Mouse (Mus musculus) heart, embryonic 15.5 days (tissue): ENCODE measurements at regions not wholly inside any gene's neighbourhood (a gene's known extent, or its start where the extent isn't known, plus 50 kb on each side); places are given as distances from the start of the nearest gene placed in this dataset.

Experiments
- ATAC-seq: fragments of 200-750 bp; cut with Nextera tagmentation; replicated peaks from 2 replicates; pipeline ENCODE4 v1.8.0; 2017; ENCODE audit warnings: low read depth, moderate TSS enrichment; ENCODE audit not compliant: insufficient number of reproducible peaks, insufficient read depth, low FRiP score
- H3K27ac ChIP-seq: fragments of 300-500 bp; sonication (generic); 2 replicates; pipeline ENCODE4 v1.5.1; 2015; ENCODE audit warnings: mild to moderate bottlenecking, inconsistent platforms
- H3K27me3 ChIP-seq: fragments of 300-500 bp; sonication (generic); 2 replicates; pipeline ENCODE4 v1.6.1; 2015; ENCODE audit warnings: inconsistent platforms
- H3K36me3 ChIP-seq: fragments of 300-500 bp; sonication (generic); 2 replicates; pipeline ENCODE4 v1.6.1; 2015; ENCODE audit warnings: mild to moderate bottlenecking, inconsistent platforms
- H3K4me1 ChIP-seq: fragments of 300-500 bp; sonication (generic); replicated peaks from 2 replicates; pipeline ENCODE4 v1.6.1; 2015; ENCODE audit warnings: inconsistent platforms
- H3K4me2 ChIP-seq: fragments of 300-500 bp; sonication (generic); 2 replicates; pipeline ENCODE4 v1.6.1; 2015; ENCODE audit warnings: inconsistent platforms, mild to moderate bottlenecking, moderate library complexity
- H3K4me3 ChIP-seq: fragments of 300-500 bp; sonication (generic); 2 replicates; pipeline ENCODE4 v1.5.1; 2015; ENCODE audit warnings: mild to moderate bottlenecking, inconsistent platforms
- H3K9ac ChIP-seq: fragments of 300-500 bp; sonication (generic); 2 replicates; pipeline ENCODE4 v1.6.1; 2015; ENCODE audit warnings: mild to moderate bottlenecking, inconsistent platforms
- H3K9me3 ChIP-seq: fragments of 300-500 bp; sonication (generic); replicated peaks from 2 replicates; pipeline ENCODE4 v1.6.1; 2016; ENCODE audit warnings: inconsistent platforms
- WGBS: fragments of 180-500 bp; shearing (Covaris S2); methylation state at CpG from one replicate; pipeline ENCODE4 v1.1.7; 2015; ENCODE audit warnings: mixed read lengths; 5-methylcytosine and 5-hydroxymethylcytosine counted together

GRCm38 (mm10) chr1:81950140-81950550, 282.8 kb upstream of the Gm9747 start:
- no peak for ATAC-seq
- Histone ChIP-seq H3K4me2 (no peak overlapping the region), H3K27me3 (no peaks in the 10 kb centered on the region), H3K9me3 (no peaks in the 10 kb centered on the region), H3K27ac (no peak overlapping the region), H3K4me3 (no peak overlapping the region), H3K4me1 (peaks cover 9% of the 10 kb centered on the region; the same call in 1 of the 2 replicates), H3K36me3 (no peaks in the 10 kb centered on the region), H3K9ac (no peak overlapping the region)
- WGBS: 18% methylated on average over 3 of the region's 3 CpGs

- no peak for ATAC-seq
- WGBS: 67% methylated on average over 1 of the region's 1 CpGs
Measured at GRCm38 (mm10) chr1:81950853-81951252, 282.1 kb upstream of the Gm9747 start.

DNA sequence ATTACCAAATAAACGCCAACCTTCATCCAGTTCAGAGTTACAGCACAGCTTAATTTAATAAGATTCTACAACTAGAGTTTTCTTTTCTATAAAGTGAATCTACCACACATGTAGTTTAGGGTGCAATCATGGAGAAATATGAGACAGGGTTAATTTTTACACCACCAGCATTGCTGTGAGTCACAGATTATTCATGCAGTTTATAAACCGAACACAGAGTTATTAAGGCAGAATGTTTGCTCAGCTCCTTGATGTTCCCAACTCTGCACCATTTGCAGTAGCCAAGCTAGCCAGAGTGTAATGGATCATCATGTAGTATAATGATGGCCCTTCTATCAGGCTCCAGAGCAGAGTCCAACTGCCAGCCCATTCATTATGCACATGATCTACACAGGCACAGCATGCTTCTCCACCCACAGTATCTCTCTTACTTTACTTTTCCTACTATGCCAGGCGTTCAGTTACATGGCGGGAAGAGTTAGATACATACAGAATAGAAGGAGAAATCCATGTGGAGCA, 281.4 kb upstream of the Gm9747 start:
- Histone ChIP-seq H3K4me3 (no peak overlapping the region), H3K9me3 (no peaks in the 10 kb centered on the region), H3K9ac (no peak overlapping the region), H3K4me2 (no peak overlapping the region), H3K27me3 (no peaks in the 10 kb centered on the region), H3K27ac (no peak overlapping the region), H3K36me3 (no peaks in the 10 kb centered on the region), H3K4me1 (peaks cover 9% of the 10 kb centered on the region; the same call in 1 of the 2 replicates)
- WGBS: 83% methylated on average over 4 of the region's 4 CpGs
- ATAC-seq: no peak

More at GRCm38 (mm10) chr1:81950853-81951252, 282.1 kb upstream of the Gm9747 start:
- Histone ChIP-seq H3K27me3 (no peaks in the 10 kb centered on the region), H3K9ac (no peak overlapping the region), H3K9me3 (no peaks in the 10 kb centered on the region), H3K4me2 (no peak overlapping the region), H3K4me1 (peaks cover 9% of the 10 kb centered on the region; the same call in 1 of the 2 replicates), H3K36me3 (no peaks in the 10 kb centered on the region), H3K4me3 (no peak overlapping the region), H3K27ac (no peak overlapping the region)

- no peaks in the 10 kb centered on the region for H3K36me3 ChIP-seq
- 79% methylated on average over 3 of the region's 3 CpGs for WGBS
- peaks cover 9% of the 10 kb centered on the region; the same call in 1 of the 2 replicates for H3K4me1 ChIP-seq
- ATAC-seq: no peak
- H3K4me3 ChIP-seq: no peak overlapping the region
- no peaks in the 10 kb centered on the region for H3K27me3 ChIP-seq
- no peaks in the 10 kb centered on the region for H3K9me3 ChIP-seq
- H3K27ac ChIP-seq: no peak overlapping the region
- no peak overlapping the region for H3K4me2 ChIP-seq
- no peak overlapping the region for H3K9ac ChIP-seq
Measured at GRCm38 (mm10) chr1:81952095-81952494, 280.8 kb upstream of the Gm9747 start.

DNA sequence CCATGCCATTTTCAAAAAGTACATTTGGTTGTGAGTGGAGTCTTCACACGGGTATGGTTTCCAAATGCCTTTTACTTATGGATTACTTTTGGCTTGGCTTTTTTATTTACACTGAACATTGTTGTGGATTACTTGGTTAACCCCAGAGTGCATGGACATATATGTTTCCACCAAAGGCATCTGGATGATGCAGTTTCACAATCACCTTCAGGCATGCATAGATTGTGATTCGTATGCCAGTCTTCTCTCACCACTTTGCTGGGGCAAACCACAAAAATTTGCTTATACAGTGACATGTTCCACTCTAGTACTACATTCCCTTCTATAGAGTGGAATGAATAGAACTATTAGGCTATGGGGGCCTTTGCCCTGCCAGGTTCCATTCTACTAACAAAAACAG, 278.4 kb upstream of the Gm9747 start:
- 83% methylated on average over 2 of the region's 2 CpGs for WGBS
- no peaks in the 10 kb centered on the region for H3K27me3 ChIP-seq

GRCm38 (mm10) chr1:81967062-81967461, 265.9 kb upstream of the Gm9747 start:
- WGBS: 89% methylated on average over 1 of the region's 1 CpGs
- H3K36me3 ChIP-seq: no peaks in the 10 kb centered on the region
- no peak for ATAC-seq

More for the DNA sequence above, 278.4 kb upstream of the Gm9747 start:
- H3K9me3 ChIP-seq: no peaks in the 10 kb centered on the region
- no peak overlapping the region for H3K9ac ChIP-seq
- peaks cover 7% of the 10 kb centered on the region; the same call in 1 of the 2 replicates for H3K4me1 ChIP-seq
- no peak overlapping the region for H3K4me3 ChIP-seq
- no peak overlapping the region for H3K27ac ChIP-seq
- no peak overlapping the region for H3K4me2 ChIP-seq
- ATAC-seq: no peak
- H3K36me3 ChIP-seq: no peaks in the 10 kb centered on the region

GRCm38 (mm10) chr1:81967746-81968295, 265.1 kb upstream of the Gm9747 start:
- Histone ChIP-seq H3K4me1 (no peaks in the 10 kb centered on the region), H3K9ac (no peak overlapping the region), H3K27ac (no peak overlapping the region), H3K9me3 (no peaks in the 10 kb centered on the region), H3K4me3 (no peak overlapping the region), H3K27me3 (no peaks in the 10 kb centered on the region), H3K36me3 (no peaks in the 10 kb centered on the region), H3K4me2 (no peak overlapping the region)
- ATAC-seq: no peak
- WGBS: 89% methylated on average over 1 of the region's 1 CpGs

More at GRCm38 (mm10) chr1:81967062-81967461, 265.9 kb upstream of the Gm9747 start:
- Histone ChIP-seq H3K9ac (no peak overlapping the region), H3K9me3 (no peaks in the 10 kb centered on the region), H3K27me3 (no peaks in the 10 kb centered on the region), H3K4me3 (no peak overlapping the region), H3K4me1 (no peaks in the 10 kb centered on the region), H3K4me2 (no peak overlapping the region), H3K27ac (no peak overlapping the region)

DNA sequence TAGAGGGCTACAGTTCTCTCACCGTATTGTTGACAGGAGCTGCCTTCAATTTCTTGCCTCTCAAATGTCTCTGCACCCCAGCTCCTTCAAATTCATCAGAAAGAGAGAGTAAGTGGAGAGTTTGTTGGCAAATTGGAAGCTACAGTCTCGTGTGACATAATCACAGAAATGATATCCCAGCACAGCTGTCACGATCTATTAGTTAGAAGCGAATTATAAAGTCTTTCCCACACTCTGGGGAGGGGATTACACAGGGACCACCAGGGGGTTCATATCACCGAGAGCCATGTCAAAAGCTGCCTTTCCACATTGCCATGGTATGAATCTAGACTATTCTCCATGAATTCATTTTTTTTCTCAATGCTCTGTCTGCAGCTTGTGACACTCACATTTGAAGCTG, 260.3 kb upstream of the Gm9747 start:
- H3K9ac ChIP-seq: no peak overlapping the region
- ATAC-seq: no peak
- H3K9me3 ChIP-seq: no peaks in the 10 kb centered on the region
- H3K36me3 ChIP-seq: no peaks in the 10 kb centered on the region
- no peak overlapping the region for H3K4me2 ChIP-seq
- no peaks in the 10 kb centered on the region for H3K4me1 ChIP-seq
- H3K27me3 ChIP-seq: no peaks in the 10 kb centered on the region
- H3K27ac ChIP-seq: no peak overlapping the region
- WGBS: 83% methylated on average over 5 of the region's 5 CpGs
- no peak overlapping the region for H3K4me3 ChIP-seq

DNA sequence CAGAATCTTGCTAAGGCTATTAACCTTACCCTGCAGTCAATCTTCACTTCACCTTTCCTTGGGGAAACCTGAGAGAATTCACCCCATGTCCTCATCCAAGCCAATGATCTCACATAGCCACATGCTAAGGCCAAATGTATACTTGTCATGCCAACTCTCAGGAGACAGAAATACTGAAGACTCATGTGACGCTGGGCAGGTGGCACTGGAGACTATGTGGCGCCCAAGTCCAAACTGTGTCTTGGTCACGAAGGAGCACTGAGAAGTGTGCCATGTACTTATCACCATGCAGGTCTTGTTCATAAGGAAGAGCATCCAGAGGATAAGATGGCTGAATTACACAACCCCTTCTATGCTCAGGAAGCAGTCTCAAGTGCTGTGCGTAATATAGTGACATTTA, 259.4 kb upstream of the Gm9747 start:
- no peak for ATAC-seq
- no peak overlapping the region for H3K4me3 ChIP-seq
- WGBS: 86% methylated on average over 4 of the region's 4 CpGs

DNA sequence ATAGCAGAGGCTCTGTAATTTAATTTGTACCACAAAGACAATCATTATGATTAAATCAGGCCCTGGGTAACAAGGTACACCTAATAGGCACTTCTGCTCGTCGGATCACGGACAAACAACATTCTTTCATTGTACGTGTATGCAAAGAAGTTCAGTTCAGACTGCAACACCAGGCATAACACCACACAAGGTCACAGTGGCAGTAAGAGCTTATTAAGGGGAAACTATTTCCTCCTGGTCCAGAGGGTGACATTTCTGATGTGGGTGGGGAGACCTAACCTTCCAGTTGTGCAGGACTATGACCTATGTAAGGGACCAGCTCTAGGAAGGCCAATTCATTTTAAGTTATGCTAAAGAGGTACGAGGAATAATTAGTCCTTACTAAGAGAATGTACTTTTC, 225.0 kb upstream of the Gm9747 start:
- H3K36me3 ChIP-seq: no peaks in the 10 kb centered on the region
- H3K9ac ChIP-seq: no peak overlapping the region
- H3K4me3 ChIP-seq: no peak overlapping the region
- H3K9me3 ChIP-seq: no peaks in the 10 kb centered on the region
- no peaks in the 10 kb centered on the region for H3K27me3 ChIP-seq
- no peak for ATAC-seq
- H3K4me2 ChIP-seq: no peak overlapping the region
- H3K27ac ChIP-seq: no peak overlapping the region
- 64% methylated on average over 5 of the region's 5 CpGs for WGBS
- no peaks in the 10 kb centered on the region; the same call in 1 of the 2 replicates for H3K4me1 ChIP-seq

More for the DNA sequence above, 259.4 kb upstream of the Gm9747 start:
- Histone ChIP-seq H3K9me3 (no peaks in the 10 kb centered on the region), H3K27ac (no peak overlapping the region), H3K27me3 (no peaks in the 10 kb centered on the region), H3K4me2 (no peak overlapping the region), H3K36me3 (no peaks in the 10 kb centered on the region), H3K4me1 (no peaks in the 10 kb centered on the region), H3K9ac (no peak overlapping the region)

DNA sequence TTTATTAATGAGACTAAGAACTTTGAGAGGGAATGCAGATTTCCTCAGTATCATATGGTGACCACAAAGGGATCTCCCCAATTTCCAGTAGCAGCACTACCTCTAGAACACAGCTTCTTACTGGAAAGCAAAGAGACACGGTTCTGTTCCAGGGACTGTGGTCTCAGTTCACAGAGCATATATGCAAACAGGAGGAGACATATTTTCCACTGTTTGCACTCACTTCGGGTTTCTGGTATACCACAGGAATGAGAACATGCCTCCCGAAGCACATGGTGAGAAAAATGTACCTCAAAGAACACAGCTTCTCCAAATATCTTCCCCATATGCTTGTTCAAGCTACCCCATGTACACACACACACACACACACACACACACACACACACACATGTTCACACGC, 224.1 kb upstream of the Gm9747 start:
- Histone ChIP-seq H3K9me3 (no peaks in the 10 kb centered on the region), H3K4me1 (no peaks in the 10 kb centered on the region), H3K4me3 (no peak overlapping the region), H3K36me3 (no peaks in the 10 kb centered on the region), H3K27me3 (no peaks in the 10 kb centered on the region), H3K4me2 (no peak overlapping the region), H3K9ac (no peak overlapping the region), H3K27ac (no peak overlapping the region)
- ATAC-seq: no peak
- 72% methylated on average over 4 of the region's 4 CpGs for WGBS

DNA sequence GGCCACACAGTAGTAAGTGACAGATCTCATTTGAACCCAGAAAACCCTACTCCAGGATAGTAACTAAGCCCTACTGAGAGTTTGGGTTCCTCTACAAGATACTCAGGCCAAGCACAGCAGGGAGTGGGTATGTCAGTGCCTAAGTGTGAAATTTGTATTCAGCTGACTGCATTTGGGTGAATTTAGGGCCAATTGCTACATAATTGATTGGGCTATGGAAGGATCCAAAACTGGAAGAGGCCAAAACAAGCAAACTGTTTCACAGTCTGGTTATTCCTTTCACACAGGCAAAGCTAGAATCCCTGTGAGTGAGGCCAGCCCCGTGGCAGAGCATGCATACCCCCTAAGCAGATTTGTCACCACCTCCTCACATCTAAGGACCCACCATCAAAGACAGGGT, 221.9 kb upstream of the Gm9747 start:
- WGBS: 57% methylated on average over 1 of the region's 1 CpGs
- no peaks in the 10 kb centered on the region for H3K36me3 ChIP-seq
- H3K9me3 ChIP-seq: no peaks in the 10 kb centered on the region
- no peaks in the 10 kb centered on the region for H3K27me3 ChIP-seq
- no peak overlapping the region for H3K4me3 ChIP-seq
- no peak overlapping the region for H3K27ac ChIP-seq
- no peak overlapping the region for H3K9ac ChIP-seq
- ATAC-seq: no peak
- no peak overlapping the region for H3K4me2 ChIP-seq
- H3K4me1 ChIP-seq: no peaks in the 10 kb centered on the region; the same call in 1 of the 2 replicates
